Mouse (Mus musculus): Measurements from ENCODE around the gene Six2. TPM values are rescaled to one million over a fixed set of nuclear protein-coding genes. Genes with fewer than 3 reads are reported as not detected.

Six2 gene
- not detected in 2 replicates for total RNA-seq (2017)

DNA sequence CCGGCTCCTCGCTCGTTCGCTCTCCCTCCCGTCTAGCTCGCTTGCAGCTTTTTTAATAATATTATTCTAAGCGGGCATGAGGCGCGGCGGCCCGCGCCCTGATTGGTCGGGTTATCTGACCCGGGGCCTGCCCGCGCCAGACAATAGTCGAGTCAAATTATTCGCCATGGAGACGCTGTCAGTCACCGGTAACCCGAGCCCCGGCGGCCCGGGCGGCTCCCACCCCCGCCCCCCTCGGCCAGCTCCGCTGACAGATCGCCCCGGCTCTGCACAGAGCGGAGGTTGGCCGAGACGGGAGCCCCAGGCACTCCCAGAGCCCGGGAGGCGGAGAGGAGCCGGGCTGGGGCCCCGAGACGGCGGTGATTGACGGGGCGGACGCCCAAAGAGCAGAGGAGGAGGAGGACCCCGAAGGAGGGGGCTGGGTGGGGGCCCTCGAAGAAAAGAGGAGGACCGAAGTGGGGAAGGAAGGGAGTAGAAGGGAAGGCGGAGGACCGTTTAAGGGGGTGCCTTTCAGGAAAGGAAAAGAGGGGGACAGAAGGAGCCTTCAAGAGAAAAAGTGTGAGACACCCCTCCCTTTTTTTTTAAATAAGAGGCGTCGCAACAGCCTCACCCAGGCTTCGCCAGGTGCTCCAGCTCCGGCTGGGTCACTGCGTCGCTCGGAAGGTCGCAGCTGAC lies at the start of gene Six2:
Six2 (minus strand) TSS at position 39 of the 675 bp plus-strand sequence.
- no peak for ATAC-seq (replicated peaks in 1 of 2; ENCODE audit: insufficient read depth in 1 of 2, low FRiP score in 2 of 2, low TSS enrichment in 1 of 2, low read depth in 1 of 2, poor library complexity in 2 of 2, severe bottlenecking in 2 of 2)

DNA sequence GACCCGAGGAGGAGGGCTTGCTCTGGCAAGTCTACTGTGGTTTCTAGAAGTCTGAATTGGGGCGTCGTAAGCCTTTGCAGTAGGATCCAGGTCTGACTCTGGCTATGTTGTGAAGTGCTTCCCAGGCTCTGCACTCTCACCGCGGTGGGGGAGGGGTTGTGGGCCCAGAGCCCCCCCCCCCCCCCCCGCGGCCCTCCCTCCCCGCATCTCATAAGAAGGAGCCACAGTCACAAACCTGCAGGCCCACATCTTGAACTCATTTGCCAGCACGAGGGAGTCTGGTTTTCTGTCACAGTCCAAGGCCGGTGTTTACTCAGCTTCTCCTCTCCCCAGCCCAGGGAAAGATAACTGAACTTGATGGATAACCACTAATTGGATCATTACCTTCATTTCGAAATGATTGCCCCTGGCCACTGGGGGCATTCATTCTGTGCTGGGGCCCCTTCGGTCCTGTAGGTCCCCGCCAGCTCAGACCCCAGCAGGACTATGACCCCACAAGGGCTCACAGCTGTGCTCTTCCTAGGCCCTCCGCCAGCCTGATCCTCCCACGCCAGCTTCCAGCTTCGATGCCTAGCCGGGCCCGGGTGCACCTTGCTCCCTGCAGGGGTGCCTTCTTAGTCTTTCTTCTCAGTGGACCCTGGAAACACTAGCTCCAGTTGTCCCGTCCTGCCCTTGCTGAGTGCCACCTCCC lies 49.2 kb upstream of the Six2 start:
- no peak for ATAC-seq (replicated peaks in 1 of 2; ENCODE audit: insufficient read depth in 1 of 2, low FRiP score in 2 of 2, low TSS enrichment in 1 of 2, low read depth in 1 of 2, poor library complexity in 2 of 2, severe bottlenecking in 2 of 2)

DNA sequence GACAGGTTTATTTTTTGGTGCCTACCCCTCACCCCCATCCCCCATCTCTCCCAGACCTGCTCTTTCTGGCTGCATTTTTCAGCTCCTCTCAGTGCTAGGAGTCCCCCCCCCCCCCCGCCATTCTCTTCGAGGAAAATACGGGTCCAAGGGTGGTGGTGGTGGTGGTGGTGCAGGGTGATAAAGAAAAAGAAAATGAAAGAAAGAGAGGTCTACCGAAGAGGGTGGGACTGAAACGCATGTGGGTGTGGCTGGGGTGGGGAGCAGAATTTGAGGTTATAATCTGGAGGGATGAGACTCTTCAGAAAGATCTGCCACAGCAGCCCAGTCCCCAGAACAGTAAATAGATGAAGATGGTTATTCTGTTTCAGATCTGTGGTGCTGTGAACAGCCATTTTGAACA lies 43.3 kb upstream of the Six2 start:
- no peak for ATAC-seq (replicated peaks in 1 of 2; ENCODE audit: insufficient read depth in 1 of 2, low FRiP score in 2 of 2, low TSS enrichment in 1 of 2, low read depth in 1 of 2, poor library complexity in 2 of 2, severe bottlenecking in 2 of 2)

DNA sequence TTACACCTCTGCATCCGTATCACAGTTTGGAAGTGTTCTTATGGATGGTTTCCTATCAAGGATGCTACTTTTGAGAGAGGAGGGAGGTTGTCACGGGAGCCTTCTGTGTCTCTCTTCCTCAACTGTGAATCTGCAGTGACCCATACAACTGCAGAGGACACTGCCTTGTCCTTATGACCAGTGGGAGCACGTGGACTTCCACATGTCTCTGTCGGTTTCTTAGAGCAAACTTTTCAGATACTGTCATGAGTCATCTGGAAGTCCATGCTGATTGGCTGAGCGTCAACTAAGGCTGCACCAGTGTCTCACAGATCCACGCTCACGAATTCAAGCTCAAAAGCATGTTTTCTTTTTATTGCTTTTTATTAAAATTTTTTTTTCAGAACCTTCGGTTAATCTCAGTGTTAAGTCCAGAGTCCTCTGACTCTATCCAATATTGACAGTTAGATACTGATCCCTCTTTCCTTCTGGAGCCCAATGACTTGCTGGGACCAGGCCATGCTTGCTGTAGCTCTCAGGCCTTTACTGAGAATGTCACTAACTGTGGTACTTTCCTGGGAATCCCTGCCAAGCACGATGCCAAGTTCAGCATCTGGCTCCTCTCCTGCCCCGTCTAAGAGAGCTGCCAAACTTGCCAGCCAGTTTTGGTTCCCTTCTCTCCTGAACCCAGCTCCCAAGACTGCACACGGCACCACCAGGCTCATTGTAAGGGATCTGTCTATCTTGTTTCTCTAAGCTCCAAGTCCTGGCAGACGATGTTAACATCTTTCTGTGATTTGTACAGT lies 42.3 kb upstream of the Six2 start:
- ATAC-seq (replicated peaks in 1 of 2; ENCODE audit: insufficient read depth in 1 of 2, low FRiP score in 2 of 2, low TSS enrichment in 1 of 2, low read depth in 1 of 2, poor library complexity in 2 of 2, severe bottlenecking in 2 of 2): no peak

DNA sequence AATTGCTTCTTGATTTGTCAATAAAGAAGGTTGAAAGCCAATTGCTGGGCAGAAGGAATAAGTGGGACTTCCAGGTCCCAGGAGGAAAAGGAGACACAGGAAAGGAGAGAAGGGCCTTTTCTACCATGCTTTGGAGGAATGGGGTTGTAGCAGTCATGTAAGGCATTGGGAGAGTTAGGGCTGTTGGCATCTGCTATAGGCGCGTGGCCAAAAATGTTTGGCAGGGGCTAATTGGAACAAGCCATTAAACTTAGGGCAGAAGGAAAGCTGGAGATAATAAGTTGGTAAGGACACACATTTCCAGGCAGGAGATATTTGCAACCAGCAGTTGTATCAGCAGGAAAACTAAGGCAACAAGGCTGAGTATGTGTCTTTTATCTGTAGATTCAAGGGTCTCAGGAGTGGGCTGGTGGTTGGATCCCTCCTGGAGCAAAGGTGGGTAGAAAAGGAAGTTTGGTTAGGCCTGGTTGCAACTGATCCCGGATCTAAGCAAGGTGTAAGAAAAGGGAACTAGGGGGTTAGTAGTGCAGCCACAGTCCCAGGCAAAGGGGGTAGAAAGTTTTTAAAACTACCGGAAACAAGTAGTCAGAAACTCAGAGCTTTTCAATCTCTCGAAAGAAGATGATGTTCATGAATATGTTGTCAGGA lies 40.1 kb upstream of the Six2 start:
- peak; percentile 89 to 91 for ATAC-seq (replicated peaks in 1 of 2; ENCODE audit: insufficient read depth in 1 of 2, low FRiP score in 2 of 2, low TSS enrichment in 1 of 2, low read depth in 1 of 2, poor library complexity in 2 of 2, severe bottlenecking in 2 of 2)

DNA sequence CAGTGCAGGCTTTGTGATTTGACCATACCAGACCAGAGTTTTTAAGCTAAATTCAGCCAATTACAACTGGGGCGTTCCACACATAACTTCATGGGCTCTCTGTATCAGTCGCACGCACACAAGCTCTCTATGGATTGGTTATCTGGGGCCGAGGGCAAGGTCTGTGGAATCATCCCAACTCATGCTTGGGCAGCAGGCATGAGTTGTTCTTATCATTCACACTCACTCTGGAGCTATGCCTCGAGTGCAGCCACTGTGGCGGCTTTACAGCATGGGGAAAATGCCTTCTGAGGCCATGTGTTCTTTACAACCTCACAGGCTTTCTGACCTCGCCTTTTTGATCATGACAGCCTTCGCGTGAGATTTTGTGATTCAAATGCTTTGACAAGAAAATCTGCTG lies 37.9 kb upstream of the Six2 start:
- ATAC-seq (replicated peaks in 1 of 2; ENCODE audit: insufficient read depth in 1 of 2, low FRiP score in 2 of 2, low TSS enrichment in 1 of 2, low read depth in 1 of 2, poor library complexity in 2 of 2, severe bottlenecking in 2 of 2): no peak

DNA sequence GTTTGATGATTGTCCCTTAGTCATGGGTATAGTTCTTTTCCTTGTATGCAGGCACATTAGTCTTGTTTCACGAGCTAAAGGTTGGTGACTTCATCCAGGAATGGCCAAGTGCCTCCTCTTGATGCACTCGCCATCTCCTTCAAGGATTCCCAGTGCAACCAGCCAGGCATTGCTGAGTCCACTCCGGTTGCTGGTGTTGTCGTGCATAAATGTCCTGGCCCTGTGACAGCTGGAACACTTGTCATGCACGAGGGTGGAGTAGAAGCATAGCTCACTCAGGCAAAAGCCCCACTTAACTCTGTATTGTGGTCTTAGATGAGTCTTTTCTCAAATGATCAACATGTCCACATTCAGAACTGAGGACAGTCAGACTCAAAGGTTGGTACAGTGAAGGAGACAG lies 35.1 kb upstream of the Six2 start:
- no peak for ATAC-seq (replicated peaks in 1 of 2; ENCODE audit: insufficient read depth in 1 of 2, low FRiP score in 2 of 2, low TSS enrichment in 1 of 2, low read depth in 1 of 2, poor library complexity in 2 of 2, severe bottlenecking in 2 of 2)

DNA sequence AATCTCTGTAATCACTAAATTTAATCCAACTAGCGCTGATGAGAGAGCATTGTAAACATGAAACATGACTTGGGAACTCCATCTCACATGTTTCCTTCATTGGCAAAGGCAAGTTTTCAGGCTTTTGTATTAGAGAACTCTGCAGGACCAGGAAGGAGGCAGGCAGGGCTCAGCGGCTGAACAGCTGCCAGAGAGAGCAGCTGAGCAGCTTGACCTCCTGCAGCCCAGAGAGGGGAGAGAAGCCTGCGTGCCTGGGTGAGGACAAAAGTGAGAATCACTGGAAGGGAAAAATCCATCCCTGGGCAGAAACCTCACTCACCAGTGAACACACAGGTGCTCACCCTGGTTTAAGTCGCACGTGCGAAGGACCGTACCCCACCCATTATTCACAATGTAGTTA lies 29.2 kb upstream of the Six2 start:
- no peak for ATAC-seq (replicated peaks in 1 of 2; ENCODE audit: insufficient read depth in 1 of 2, low FRiP score in 2 of 2, low TSS enrichment in 1 of 2, low read depth in 1 of 2, poor library complexity in 2 of 2, severe bottlenecking in 2 of 2)

DNA sequence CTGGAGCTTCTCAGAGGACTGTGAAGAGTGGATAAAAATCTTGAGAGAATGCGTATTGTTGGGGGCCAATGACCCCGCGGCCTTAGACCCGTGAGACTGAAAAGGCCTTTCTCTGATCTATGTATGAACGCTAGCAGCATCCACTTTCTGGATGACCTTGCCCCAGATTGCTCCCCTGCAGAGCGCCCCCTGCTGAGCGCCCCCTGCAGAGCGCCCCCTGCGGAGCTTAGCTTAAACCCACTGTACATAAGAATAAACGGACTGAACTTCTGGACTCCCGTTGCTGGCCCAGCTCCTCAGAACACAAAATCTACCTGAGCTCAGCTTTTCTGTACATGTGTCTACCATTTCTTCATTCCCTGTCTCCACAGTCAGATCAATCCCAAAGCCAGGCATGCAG lies 27.7 kb upstream of the Six2 start:
- no peak for ATAC-seq (replicated peaks in 1 of 2; ENCODE audit: insufficient read depth in 1 of 2, low FRiP score in 2 of 2, low TSS enrichment in 1 of 2, low read depth in 1 of 2, poor library complexity in 2 of 2, severe bottlenecking in 2 of 2)

DNA sequence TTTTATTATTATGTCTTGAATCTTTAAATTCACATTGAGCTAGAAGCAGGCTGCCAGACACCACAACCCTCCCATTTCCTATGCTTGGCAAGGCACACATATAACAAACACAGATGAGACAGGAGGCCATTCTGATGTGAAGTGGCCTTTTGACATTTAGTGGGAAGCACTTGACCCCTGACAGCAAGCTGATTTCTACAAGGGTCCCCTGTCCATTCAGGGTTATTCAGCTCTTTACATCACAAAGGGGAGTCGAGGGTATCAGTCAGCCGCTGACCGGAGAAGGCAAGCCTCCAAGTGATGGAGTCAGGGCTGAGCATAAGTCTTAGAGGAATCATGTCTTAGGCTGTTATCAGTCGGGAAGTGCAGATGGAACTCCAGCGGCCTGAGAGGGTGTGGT lies 26.3 kb upstream of the Six2 start:
- ATAC-seq (replicated peaks in 1 of 2; ENCODE audit: insufficient read depth in 1 of 2, low FRiP score in 2 of 2, low TSS enrichment in 1 of 2, low read depth in 1 of 2, poor library complexity in 2 of 2, severe bottlenecking in 2 of 2): no peak

DNA sequence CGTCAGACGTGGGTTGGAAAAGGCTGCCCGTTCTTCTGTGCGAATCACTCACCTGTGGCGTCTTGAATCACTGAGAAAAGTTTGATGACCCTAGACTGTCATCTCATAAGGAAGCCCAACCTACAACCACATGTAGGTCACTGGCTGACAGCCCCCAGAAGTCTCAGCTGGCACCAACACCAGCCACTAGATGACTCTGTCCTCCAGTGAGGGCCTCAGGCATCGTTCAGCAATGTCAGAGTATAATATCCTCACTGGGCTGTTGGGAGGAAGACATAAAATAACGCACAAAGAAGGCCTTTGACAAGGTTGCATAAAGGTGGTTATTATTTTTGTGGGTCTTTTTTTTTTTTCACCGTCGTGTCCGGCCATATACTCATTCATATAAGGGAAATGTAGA lies 24.8 kb upstream of the Six2 start:
- ATAC-seq (replicated peaks in 1 of 2; ENCODE audit: insufficient read depth in 1 of 2, low FRiP score in 2 of 2, low TSS enrichment in 1 of 2, low read depth in 1 of 2, poor library complexity in 2 of 2, severe bottlenecking in 2 of 2): no peak

DNA sequence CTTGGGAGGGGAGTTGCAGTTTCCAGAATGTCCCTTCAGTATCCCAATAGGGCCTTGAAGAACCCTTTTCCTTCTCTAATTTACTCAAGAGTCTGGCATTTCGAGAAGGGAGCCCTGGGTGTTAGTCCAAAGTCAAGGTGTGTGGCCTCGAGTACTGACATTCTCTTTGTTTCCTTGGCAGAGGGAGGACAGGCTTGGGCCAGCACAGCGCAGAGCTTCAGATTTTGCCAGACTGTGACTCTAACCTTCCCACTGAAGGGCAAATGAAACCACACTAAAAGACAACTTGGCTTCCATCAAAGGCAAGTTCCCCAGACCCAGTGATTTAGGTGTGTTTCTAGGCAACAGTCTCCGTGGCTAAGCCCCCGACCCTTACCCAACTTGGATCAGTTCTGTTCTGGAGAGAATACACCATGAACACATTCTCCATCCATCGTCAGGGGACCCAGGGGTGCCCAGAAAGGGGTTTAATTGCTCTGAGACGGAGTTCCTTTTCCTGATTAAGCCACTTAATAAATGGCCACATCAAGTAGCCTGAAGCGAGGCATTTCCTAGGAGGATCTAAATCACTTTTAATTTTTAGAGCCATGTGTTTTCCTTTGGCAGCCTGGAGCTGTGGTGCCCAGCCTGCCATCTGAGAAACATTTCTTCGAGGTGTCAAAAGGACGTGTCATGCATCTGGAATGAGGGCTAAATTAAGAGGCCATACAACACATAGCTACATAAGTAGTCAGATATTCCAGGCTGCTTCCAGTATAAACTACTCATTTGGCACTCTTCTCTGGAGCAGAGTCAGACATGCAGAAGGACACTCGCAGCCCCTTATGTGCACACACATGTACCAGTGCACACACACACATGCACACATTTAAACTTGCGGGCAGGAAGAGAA lies 16.5 kb upstream of the Six2 start:
- ATAC-seq (replicated peaks in 1 of 2; ENCODE audit: insufficient read depth in 1 of 2, low FRiP score in 2 of 2, low TSS enrichment in 1 of 2, low read depth in 1 of 2, poor library complexity in 2 of 2, severe bottlenecking in 2 of 2): no peak

DNA sequence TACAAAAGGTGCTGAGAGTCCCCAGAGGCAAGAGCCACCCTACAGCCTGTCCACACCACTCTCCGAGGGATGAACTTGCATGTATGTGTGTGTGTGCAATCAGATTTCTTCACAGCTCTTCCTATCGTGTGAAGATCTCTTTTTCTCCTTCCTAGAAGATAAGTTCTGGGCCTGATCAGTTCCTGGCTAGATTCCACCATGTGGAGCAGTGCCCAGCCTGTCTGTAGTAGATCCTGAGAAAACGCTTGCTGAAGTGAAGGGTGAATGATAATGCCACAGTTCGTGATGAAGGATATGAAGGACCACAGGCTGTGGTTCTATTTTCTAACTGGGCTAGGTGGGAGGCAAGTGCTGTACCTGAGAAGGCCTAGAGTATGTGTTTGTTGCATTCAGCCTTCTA lies 12.0 kb upstream of the Six2 start:
- ATAC-seq (replicated peaks in 1 of 2; ENCODE audit: insufficient read depth in 1 of 2, low FRiP score in 2 of 2, low TSS enrichment in 1 of 2, low read depth in 1 of 2, poor library complexity in 2 of 2, severe bottlenecking in 2 of 2): no peak

DNA sequence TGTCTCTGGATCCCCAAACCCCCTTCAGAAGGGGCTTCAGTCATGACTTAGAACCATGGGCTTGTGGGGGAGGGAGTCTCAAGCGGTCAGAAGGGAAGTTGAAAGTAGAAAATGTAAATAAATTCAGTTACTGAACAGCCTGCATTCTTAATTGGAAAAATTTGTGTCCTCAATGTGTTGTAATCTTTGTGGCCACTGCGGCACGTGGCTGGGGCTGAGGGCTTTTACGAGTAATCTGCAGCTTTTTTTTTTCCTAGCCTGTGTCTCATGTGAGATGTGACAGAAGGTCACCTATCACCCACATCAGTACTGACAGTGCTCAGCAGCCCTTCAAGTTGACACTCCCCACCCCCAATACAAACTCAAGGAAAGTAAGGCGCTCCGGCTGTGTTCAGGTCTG lies 10.6 kb upstream of the Six2 start:
- ATAC-seq (replicated peaks in 1 of 2; ENCODE audit: insufficient read depth in 1 of 2, low FRiP score in 2 of 2, low TSS enrichment in 1 of 2, low read depth in 1 of 2, poor library complexity in 2 of 2, severe bottlenecking in 2 of 2): no peak

DNA sequence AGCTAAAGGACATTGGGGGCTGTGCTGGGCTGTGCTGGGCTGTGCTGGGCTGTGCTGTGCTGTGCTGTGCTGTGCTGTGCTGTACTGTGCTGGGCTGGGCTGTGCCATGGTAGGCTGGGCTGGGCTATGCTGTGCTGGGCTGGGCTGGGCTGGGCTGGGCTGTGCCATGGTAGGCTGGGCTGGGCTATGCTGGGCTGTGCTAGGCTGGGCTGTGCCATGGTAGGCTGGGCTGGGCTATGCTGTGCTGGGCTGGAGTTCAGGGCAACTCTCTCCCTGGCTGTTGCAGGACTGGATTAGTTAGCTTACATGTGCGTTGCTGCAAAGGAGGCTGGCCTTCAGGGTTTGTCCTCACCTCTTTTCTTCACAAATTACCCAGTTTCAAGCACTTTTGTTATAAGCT lies 9.9 kb upstream of the Six2 start:
- ATAC-seq (replicated peaks in 1 of 2; ENCODE audit: insufficient read depth in 1 of 2, low FRiP score in 2 of 2, low TSS enrichment in 1 of 2, low read depth in 1 of 2, poor library complexity in 2 of 2, severe bottlenecking in 2 of 2): peak in 1 of 2 experiments; percentile 39; a peak in 1 of 4 replicates

DNA sequence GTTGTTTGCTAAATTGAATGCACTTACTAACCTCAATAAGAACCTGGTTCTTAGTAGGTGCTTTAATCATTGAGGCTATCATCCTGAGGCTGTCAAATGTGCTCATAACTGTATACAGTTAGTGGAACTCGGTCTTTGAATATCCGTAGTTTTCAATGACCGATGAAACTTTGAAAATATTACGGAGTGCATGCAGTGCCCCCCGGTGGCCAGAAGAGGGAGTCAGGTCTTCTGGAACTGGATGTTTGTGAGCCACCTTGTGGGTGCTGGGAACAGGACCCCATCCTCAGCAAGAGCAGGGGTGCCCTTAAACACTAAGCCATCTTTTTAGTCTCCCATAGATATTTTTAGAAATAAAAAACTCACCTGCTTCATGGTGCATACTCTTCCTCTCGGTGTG lies 6.4 kb upstream of the Six2 start:
- no peak for ATAC-seq (replicated peaks in 1 of 2; ENCODE audit: insufficient read depth in 1 of 2, low FRiP score in 2 of 2, low TSS enrichment in 1 of 2, low read depth in 1 of 2, poor library complexity in 2 of 2, severe bottlenecking in 2 of 2)

DNA sequence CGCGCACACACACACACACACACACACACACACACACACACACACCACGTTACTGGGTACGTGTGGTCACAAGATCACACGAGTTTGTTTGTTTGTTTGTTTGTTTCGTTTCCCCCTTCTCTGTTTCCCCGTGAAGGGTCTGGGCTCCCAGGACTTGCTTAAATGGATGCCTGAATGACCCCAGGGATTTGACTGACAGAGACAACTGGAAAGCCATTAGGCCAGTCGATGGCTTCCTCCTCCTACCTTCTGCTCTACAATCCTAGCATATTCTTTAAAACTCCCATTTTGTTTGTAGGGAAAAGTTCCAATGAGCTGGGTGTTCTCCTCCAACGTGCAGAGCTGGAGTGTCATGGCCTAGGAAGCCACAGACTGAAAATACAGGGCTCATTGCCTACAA lies 5.0 kb upstream of the Six2 start:
- no peak for ATAC-seq (replicated peaks in 1 of 2; ENCODE audit: insufficient read depth in 1 of 2, low FRiP score in 2 of 2, low TSS enrichment in 1 of 2, low read depth in 1 of 2, poor library complexity in 2 of 2, severe bottlenecking in 2 of 2)
